Mouse (Mus musculus) cerebellum, adult 2 months (tissue): ENCODE measurements around the gene Fopnl.
A peak's percentile ranks its signal among the peaks of the same experiment; 100 is the strongest.

Experiments used
- CTCF ChIP-seq: fragments of 200-500 bp; IDR thresholded peaks from 2 replicates; pipeline ENCODE4 v1.5.1; 2011; ENCODE audit warnings: low read depth, mild to moderate bottlenecking, control low read depth, low read length, moderate library complexity, borderline replicate concordance; ENCODE audit not compliant: insufficient read depth
- POLR2A ChIP-seq: fragments of 200-500 bp; IDR thresholded peaks from 2 replicates; pipeline ENCODE4 v1.6.1; 2011; ENCODE audit warnings: low read length, control low read depth, borderline replicate concordance; ENCODE audit not compliant: insufficient read depth

DNA sequence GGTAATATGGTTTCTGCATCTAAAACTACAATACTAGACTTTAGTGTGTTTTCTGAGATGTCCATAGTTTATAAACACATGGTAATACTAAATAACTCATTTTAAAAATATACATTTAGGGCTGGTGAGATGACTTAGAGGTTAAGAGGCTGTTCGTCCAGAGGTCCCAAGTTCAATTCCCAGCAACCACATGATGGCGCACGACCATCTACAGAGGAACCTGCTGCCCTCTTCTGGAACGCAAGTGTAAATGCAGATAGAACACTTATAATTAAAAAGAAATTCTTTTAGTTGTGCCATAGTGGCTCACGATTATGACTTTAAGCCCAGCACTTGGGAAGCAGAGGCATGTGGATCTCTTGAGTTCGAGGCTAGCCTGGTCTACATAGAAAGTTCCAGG is 5.8 kb downstream of the Fopnl start:
- TF ChIP-seq POLR2A (no peak), CTCF (peak; percentile 55; the same call in 1 of the 2 replicates)
